Mouse (Mus musculus): ENCODE data around the gene Hspa1a. TPM values are rescaled to one million over a fixed set of nuclear protein-coding genes. Genes with fewer than 3 reads are reported as not detected.
A peak's percentile ranks its signal among the peaks of the same experiment; 100 is the strongest.
"Not testable (repeated sequence)": the region's sequence is repeated elsewhere in the genome, so short reads cannot be mapped to it uniquely, and the experiment has no call there.

Hspa1a gene
- total RNA-seq, 1 experiment from 2014 or later, result 22.9 TPM

- no peak for ATAC-seq (replicated peaks in 1 of 2; ENCODE audit: insufficient read depth in 1 of 2, low FRiP score in 2 of 2, low TSS enrichment in 1 of 2, low read depth in 1 of 2, poor library complexity in 2 of 2, severe bottlenecking in 2 of 2)
Observed at GRCm38 (mm10) chr17:35003022-35003838, 31.3 kb upstream of the Hspa1a start.

- ATAC-seq (replicated peaks in 1 of 2; ENCODE audit: insufficient read depth in 1 of 2, low FRiP score in 2 of 2, low TSS enrichment in 1 of 2, low read depth in 1 of 2, poor library complexity in 2 of 2, severe bottlenecking in 2 of 2), result 0 out of 4 replicates have a peak, but pooled peaks of 1 of the 2 experiments have one; percentile 5
Observed at GRCm38 (mm10) chr17:35002153-35002865, 30.4 kb upstream of the Hspa1a start.

- ATAC-seq (replicated peaks in 1 of 2; ENCODE audit: insufficient read depth in 1 of 2, low FRiP score in 2 of 2, low TSS enrichment in 1 of 2, low read depth in 1 of 2, poor library complexity in 2 of 2, severe bottlenecking in 2 of 2), result peak in 1 of 2 experiments; percentile 9; a peak in 1 of 4 replicates
Observed at GRCm38 (mm10) chr17:35001452-35002152, 29.6 kb upstream of the Hspa1a start.

GRCm38 (mm10) chr17:35000717-35001451 is 28.9 kb upstream of the Hspa1a start, which contains the start of gene Vars:
Vars (plus strand) TSS chr17:35000987.
- peak; percentile 47 to 55; a peak in 1 of 4 replicates for ATAC-seq (replicated peaks in 1 of 2; ENCODE audit: insufficient read depth in 1 of 2, low FRiP score in 2 of 2, low TSS enrichment in 1 of 2, low read depth in 1 of 2, poor library complexity in 2 of 2, severe bottlenecking in 2 of 2)

GRCm38 (mm10) chr17:34999871-35000716 is 28.1 kb upstream of the Hspa1a start:
- ATAC-seq (replicated peaks in 1 of 2; ENCODE audit: insufficient read depth in 1 of 2, low FRiP score in 2 of 2, low TSS enrichment in 1 of 2, low read depth in 1 of 2, poor library complexity in 2 of 2, severe bottlenecking in 2 of 2), result peak in 1 of 2 experiments; percentile 29; a peak in 2 of 4 replicates

GRCm38 (mm10) chr17:34998526-34999430 is 26.8 kb upstream of the Hspa1a start:
- ATAC-seq (replicated peaks in 1 of 2; ENCODE audit: insufficient read depth in 1 of 2, low FRiP score in 2 of 2, low TSS enrichment in 1 of 2, low read depth in 1 of 2, poor library complexity in 2 of 2, severe bottlenecking in 2 of 2), result no peak

GRCm38 (mm10) chr17:34997142-34997483 is 25.2 kb upstream of the Hspa1a start:
- no peak for ATAC-seq (replicated peaks in 1 of 2; ENCODE audit: insufficient read depth in 1 of 2, low FRiP score in 2 of 2, low TSS enrichment in 1 of 2, low read depth in 1 of 2, poor library complexity in 2 of 2, severe bottlenecking in 2 of 2)

GRCm38 (mm10) chr17:34996411-34997141 is 24.6 kb upstream of the Hspa1a start:
- ATAC-seq (replicated peaks in 1 of 2; ENCODE audit: insufficient read depth in 1 of 2, low FRiP score in 2 of 2, low TSS enrichment in 1 of 2, low read depth in 1 of 2, poor library complexity in 2 of 2, severe bottlenecking in 2 of 2), result no peak

- not testable (repeated sequence) for ATAC-seq (replicated peaks in 1 of 2; ENCODE audit: insufficient read depth in 1 of 2, low FRiP score in 2 of 2, low TSS enrichment in 1 of 2, low read depth in 1 of 2, poor library complexity in 2 of 2, severe bottlenecking in 2 of 2)
Observed at GRCm38 (mm10) chr17:34995927-34996326, 24.0 kb upstream of the Hspa1a start.

GRCm38 (mm10) chr17:34995192-34995591 is 23.2 kb upstream of the Hspa1a start:
- not testable (repeated sequence) for ATAC-seq (replicated peaks in 1 of 2; ENCODE audit: insufficient read depth in 1 of 2, low FRiP score in 2 of 2, low TSS enrichment in 1 of 2, low read depth in 1 of 2, poor library complexity in 2 of 2, severe bottlenecking in 2 of 2)

GRCm38 (mm10) chr17:34994751-34995150 is 22.8 kb upstream of the Hspa1a start:
- ATAC-seq (replicated peaks in 1 of 2; ENCODE audit: insufficient read depth in 1 of 2, low FRiP score in 2 of 2, low TSS enrichment in 1 of 2, low read depth in 1 of 2, poor library complexity in 2 of 2, severe bottlenecking in 2 of 2), result no peak

- ATAC-seq (replicated peaks in 1 of 2; ENCODE audit: insufficient read depth in 1 of 2, low FRiP score in 2 of 2, low TSS enrichment in 1 of 2, low read depth in 1 of 2, poor library complexity in 2 of 2, severe bottlenecking in 2 of 2), result no peak
Observed at GRCm38 (mm10) chr17:34984218-34984617, 12.3 kb upstream of the Hspa1a start.

- 0 out of 4 replicates have a peak, but pooled peaks of 1 of the 2 experiments have one; percentile 7 for ATAC-seq (replicated peaks in 1 of 2; ENCODE audit: insufficient read depth in 1 of 2, low FRiP score in 2 of 2, low TSS enrichment in 1 of 2, low read depth in 1 of 2, poor library complexity in 2 of 2, severe bottlenecking in 2 of 2)
Observed at GRCm38 (mm10) chr17:34982328-34982727, 10.4 kb upstream of the Hspa1a start.

- ATAC-seq (replicated peaks in 1 of 2; ENCODE audit: insufficient read depth in 1 of 2, low FRiP score in 2 of 2, low TSS enrichment in 1 of 2, low read depth in 1 of 2, poor library complexity in 2 of 2, severe bottlenecking in 2 of 2), result peak; percentile 70 to 86
Observed at GRCm38 (mm10) chr17:34981690-34982180, 9.8 kb upstream of the Hspa1a start, which contains the start of gene Lsm2. Lsm2 (plus strand) TSS chr17:34981862.

- ATAC-seq (replicated peaks in 1 of 2; ENCODE audit: insufficient read depth in 1 of 2, low FRiP score in 2 of 2, low TSS enrichment in 1 of 2, low read depth in 1 of 2, poor library complexity in 2 of 2, severe bottlenecking in 2 of 2), result no peak
Observed at GRCm38 (mm10) chr17:34980655-34981054, 8.7 kb upstream of the Hspa1a start.

Measured in hematopoietic stem cell, adult 5-6 weeks (primary cell).